Mouse (Mus musculus) kidney, adult 2 months (tissue): Measurements from ENCODE around the gene Ssbp3. TPM values are rescaled to one million over a fixed set of nuclear protein-coding genes. Genes with fewer than 3 reads are reported as not detected.

Source experiments
- DNase-seq: peaks from one replicate; pipeline ENCODE4 v3.0.0; 2021
- H3K27ac ChIP-seq: fragments of 200-500 bp; 2 replicates; pipeline ENCODE4 v1.5.1; 2012; ENCODE audit warnings: low read depth, low read length, control low read depth, inconsistent platforms; ENCODE audit not compliant: insufficient read depth
- H3K27me3 ChIP-seq: fragments of 200-500 bp; replicated peaks from 2 replicates; pipeline ENCODE4 v1.6.1; 2012; ENCODE audit warnings: mild to moderate bottlenecking, moderate library complexity, low read length, inconsistent platforms; ENCODE audit not compliant: control insufficient read depth, insufficient read depth
- H3K36me3 ChIP-seq: fragments of 200-500 bp; 2 replicates; pipeline ENCODE4 v1.6.1; 2012; ENCODE audit warnings: mild to moderate bottlenecking, moderate library complexity, low read length, inconsistent platforms; ENCODE audit not compliant: control insufficient read depth, insufficient read depth
- H3K4me1 ChIP-seq: fragments of 200-500 bp; 2 replicates; pipeline ENCODE4 v1.6.1; 2011; ENCODE audit warnings: low read length; ENCODE audit not compliant: control insufficient read depth, insufficient read depth
- H3K4me3 ChIP-seq: fragments of 200-500 bp; 2 replicates; pipeline ENCODE4 v1.5.1; 2011; ENCODE audit warnings: mild to moderate bottlenecking, low read depth, low read length, control low read depth; ENCODE audit not compliant: insufficient read depth
- CTCF ChIP-seq: fragments of 200-500 bp; conservative IDR thresholded peaks from 2 replicates; pipeline ENCODE4 v1.5.1; 2011; ENCODE audit warnings: low read depth, mild to moderate bottlenecking, control low read depth, low read length, moderate library complexity, mixed read lengths; ENCODE audit not compliant: insufficient read depth, insufficient read length
- POLR2A ChIP-seq: fragments of 200-500 bp; IDR thresholded peaks from one replicate; pipeline ENCODE4 v1.6.1; 2011; ENCODE audit warnings: low read depth, low read length, control low read depth
- WGBS: fragments of 180-500 bp; shearing (Covaris S2); methylation state at CpG from one replicate; pipeline ENCODE4 v1.1.7; 2018; 5-methylcytosine and 5-hydroxymethylcytosine counted together
- polyA plus RNA-seq: library from polyadenylated mRNA; depleted of rRNA; stranded (reverse); fragments of >200 nt; gene quantifications from 2 replicates; pipeline ENCODE4 v1.2.3, GENCODE M21; 2012

Gene Ssbp3
- polyA plus RNA-seq, 1 experiment: 48.6 TPM

DNA sequence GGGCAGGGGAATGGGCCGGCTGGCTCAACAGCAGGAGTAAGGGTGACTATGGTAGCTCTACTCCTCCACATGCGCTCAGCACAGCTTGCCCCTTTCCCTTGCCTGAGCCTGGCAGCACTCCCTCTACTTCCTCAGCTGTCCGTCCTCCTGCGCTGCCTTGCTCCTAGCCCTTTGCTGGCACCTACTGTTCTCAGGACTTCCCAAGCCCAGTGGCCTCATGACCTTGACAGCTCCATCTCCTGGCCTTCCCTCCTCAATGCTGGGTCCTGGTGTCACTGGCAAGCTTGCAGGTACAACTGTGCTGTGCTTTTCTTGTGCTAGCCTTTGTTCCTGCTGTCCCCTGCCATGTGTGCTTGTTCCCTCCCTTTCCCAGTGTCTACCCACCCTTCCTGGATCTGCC is 172.6 kb downstream of the Ssbp3 start:
- Histone ChIP-seq H3K27me3 (no peaks in the 10 kb centered on the region), H3K4me3 (no peak overlapping the region), H3K4me1 (no peaks in the 10 kb centered on the region; the same call in 1 of the 2 replicates), H3K36me3 (no peaks in the 10 kb centered on the region), H3K27ac (peak overlapping the region; percentile 21)
- no peak for DNase-seq
- WGBS: 83% methylated on average over 4 of the region's 4 CpGs
- TF ChIP-seq POLR2A: no peak

DNA sequence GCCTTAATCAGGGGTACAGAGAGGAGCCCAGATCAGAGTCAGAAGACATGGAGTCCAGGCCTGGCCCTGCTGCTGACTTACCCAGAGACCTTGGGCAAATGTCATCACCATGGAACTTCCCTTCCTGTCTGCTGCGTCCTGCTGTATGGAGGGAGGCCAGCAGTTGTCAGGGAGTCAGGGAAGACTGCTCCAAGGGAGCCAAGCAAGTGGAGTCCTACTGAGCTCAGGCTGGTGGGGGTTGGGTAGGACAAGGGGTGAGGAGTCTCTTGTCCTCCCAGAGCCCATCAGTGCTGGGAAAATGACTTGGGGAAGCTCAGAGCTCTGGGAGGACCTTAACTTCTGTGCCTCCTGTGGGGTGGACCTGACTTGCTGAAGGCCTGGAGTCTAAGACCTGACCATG is 173.8 kb downstream of the Ssbp3 start:
- Histone ChIP-seq H3K27ac (peak overlapping the region; percentile 46), H3K4me1 (no peaks in the 10 kb centered on the region; the same call in 1 of the 2 replicates), H3K4me3 (no peak overlapping the region), H3K27me3 (no peaks in the 10 kb centered on the region), H3K36me3 (no peaks in the 10 kb centered on the region)
- TF ChIP-seq POLR2A: no peak
- TF ChIP-seq CTCF: no peak
- 31% methylated on average over 1 of the region's 1 CpGs for WGBS
- peak; percentile 29 for DNase-seq

DNA sequence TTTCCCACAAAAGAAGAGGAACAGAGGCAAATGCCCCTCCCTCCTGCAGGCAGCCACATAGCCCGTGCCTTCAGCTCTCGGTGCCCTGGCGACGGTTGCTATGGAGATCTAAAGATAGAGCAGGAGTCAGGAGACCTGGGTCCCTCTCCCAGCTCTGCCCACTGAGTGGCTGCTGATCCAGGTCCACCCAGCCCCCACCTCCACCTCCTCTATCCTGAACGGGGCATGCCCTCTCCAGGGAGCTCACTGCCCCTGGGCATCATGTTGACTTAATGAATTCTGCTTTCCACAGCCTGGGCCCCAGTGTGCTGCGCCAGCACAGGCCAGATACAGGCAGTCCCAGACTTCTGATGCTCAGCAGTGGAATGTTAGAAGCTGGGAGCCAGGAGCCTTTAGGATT is 174.4 kb downstream of the Ssbp3 start:
- Histone ChIP-seq H3K36me3 (no peaks in the 10 kb centered on the region), H3K4me3 (no peak overlapping the region), H3K27me3 (no peaks in the 10 kb centered on the region), H3K27ac (peak overlapping the region; percentile 46), H3K4me1 (no peaks in the 10 kb centered on the region; the same call in 1 of the 2 replicates)
- TF ChIP-seq CTCF (no peak), POLR2A (no peak)
- WGBS: 45% methylated on average over 6 of the region's 6 CpGs
- DNase-seq: peak; percentile 88

DNA sequence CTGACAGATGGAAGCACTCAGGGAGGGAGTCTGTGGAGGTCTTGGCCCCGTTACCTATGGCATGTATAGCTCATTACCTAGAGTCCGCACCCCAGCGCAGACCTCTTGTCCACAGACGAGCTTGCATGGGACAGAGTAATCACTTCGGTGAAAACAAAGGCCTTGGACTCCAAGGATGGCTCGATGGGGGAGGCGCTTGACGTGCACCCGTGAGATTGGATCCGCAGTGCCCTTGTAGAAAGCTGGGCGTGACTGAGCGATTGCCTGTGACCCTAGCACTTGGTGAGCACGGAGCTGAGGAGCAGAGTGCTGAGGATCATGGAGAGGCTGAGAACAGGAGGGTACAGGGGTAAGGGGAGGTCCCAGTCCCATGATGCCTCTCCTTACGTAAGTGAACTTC is 181.2 kb downstream of the Ssbp3 start:
- TF ChIP-seq CTCF: no peak
- TF ChIP-seq POLR2A: no peak
- H3K36me3 ChIP-seq: no peaks in the 10 kb centered on the region
- no peak for DNase-seq

DNA sequence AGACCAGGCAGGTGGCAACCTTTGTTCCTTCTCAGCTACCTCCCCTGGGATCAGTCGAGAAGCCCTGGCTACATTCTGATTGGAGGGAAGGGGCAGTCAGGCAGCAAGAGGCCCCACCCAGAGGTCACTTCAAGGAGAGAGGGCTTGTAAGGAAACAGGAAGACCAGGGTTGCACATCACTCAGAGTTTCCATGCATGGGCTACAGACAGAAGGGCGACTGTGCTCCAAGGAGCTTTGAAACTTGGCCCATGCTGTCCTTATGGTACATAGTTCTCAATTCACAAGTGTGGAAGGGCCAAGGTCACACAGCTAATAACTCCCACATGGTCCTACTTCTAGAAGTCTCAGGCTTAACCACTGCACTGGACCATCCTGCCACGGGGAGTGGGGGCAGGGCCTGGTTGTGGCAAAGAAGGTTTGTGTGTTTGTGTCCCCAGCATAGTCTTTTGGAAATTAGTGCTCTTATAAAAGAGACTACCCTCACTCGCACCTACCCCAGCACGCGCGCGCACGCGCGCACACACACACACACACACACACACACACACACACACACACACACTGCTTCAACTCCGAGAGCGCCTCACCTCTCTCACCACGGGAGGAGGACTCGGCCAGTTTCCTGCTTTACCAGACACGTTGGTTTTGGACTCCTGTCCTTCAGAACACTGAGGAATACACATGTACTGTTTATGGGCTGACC is 184.1 kb downstream of the Ssbp3 start:
- WGBS: 77% methylated on average over 16 of the region's 16 CpGs
- peak; percentile 29 for DNase-seq

More for the DNA sequence above, 181.2 kb downstream of the Ssbp3 start:
- no peak overlapping the region for H3K27ac ChIP-seq
- no peaks in the 10 kb centered on the region for H3K27me3 ChIP-seq
- H3K4me3 ChIP-seq: no peak overlapping the region
- WGBS: 84% methylated on average over 14 of the region's 14 CpGs
- no peaks in the 10 kb centered on the region for H3K4me1 ChIP-seq

DNA sequence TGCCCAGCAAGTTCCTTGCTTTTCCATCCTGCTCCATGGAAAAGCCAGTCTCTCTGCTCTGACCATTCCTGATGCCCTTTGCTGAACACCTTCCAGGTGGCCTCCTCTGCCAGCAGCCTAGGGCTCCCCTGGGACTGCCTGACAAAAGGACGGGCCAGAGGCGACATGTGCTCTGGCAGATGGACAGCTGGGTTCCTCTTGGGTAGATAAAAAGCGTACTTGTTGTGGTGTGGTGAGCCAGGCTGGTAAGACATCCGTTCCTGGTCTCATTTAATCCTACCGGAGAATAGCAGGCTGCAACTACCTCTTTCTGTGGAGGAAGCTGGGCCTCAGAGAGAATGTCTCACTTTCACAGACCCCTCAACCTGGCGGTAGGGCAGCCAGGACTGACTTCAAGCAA is 185.5 kb downstream of the Ssbp3 start:
- 80% methylated on average over 6 of the region's 6 CpGs for WGBS
- Histone ChIP-seq H3K27me3 (no peaks in the 10 kb centered on the region), H3K4me3 (no peak overlapping the region), H3K27ac (no peak overlapping the region), H3K36me3 (no peaks in the 10 kb centered on the region), H3K4me1 (no peaks in the 10 kb centered on the region)
- no peak for DNase-seq
- TF ChIP-seq POLR2A: no peak

More for the DNA sequence above, 184.1 kb downstream of the Ssbp3 start:
- Histone ChIP-seq H3K27me3 (no peaks in the 10 kb centered on the region), H3K36me3 (no peaks in the 10 kb centered on the region), H3K27ac (no peak overlapping the region), H3K4me3 (no peak overlapping the region), H3K4me1 (no peaks in the 10 kb centered on the region)
- TF ChIP-seq POLR2A: no peak
- TF ChIP-seq CTCF: no peak

DNA sequence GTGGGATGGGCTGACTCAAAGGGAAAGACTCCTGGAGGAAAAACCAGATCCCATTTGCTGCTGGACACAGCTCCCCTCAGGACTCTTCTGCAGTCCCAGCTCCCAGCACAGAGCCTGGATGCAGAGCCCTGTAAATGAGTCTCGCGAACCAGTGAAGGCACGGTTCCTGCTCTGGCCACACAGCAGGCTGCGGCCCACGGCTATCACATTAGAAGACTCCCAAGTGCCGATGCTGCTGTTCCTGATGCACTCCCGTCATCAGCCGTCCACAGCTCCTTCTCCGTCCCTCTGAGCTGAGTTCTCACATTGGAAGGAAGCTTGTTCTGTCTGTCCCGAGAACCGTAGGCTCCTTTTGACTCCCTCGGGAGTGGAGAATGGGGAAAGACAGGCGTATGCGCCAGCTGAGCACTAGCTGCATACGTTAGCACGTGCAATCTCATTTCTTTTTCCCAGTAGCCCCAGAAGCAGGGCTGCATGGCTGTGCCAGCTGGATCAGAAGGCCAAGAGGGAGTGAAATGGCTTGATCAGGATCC is 186.4 kb downstream of the Ssbp3 start, which contains the start of gene Cdcp2:
Gene Cdcp2, plus strand, starts transcription at position 51 of the 533 bp plus-strand sequence.
- Histone ChIP-seq H3K27me3 (no peaks in the 10 kb centered on the region), H3K36me3 (no peaks in the 10 kb centered on the region), H3K27ac (no peak within 1 kb of the TSS), H3K4me3 (no peak within 1 kb of the TSS), H3K4me1 (no peaks in the 10 kb centered on the region)
- TF ChIP-seq CTCF: no peak
- no peak for TF ChIP-seq POLR2A
- no peak for DNase-seq
- 89% methylated on average over 16 of the region's 16 CpGs for WGBS

DNA sequence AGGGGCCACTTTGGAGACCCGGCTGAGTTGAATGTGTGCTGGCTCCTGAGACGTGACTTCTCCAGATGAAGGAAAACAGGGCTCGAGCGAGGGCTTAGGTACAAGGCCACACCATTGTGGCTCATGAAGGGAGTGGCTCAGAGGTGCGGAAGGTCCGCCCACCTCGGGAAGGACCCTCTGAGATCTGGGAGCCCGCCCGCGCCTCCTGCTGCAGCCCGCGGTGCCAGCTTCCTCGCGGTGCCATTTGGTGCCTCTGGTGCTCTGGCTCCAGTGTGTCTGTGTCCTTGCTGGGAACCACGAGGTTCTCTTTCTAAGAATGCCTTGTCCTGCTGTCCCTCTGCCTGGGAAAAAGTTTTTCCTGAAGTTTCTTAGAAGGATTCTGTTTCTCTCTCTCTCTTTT is 187.4 kb downstream of the Ssbp3 start:
- Histone ChIP-seq H3K27me3 (no peaks in the 10 kb centered on the region), H3K36me3 (no peaks in the 10 kb centered on the region), H3K4me3 (no peak overlapping the region), H3K4me1 (no peaks in the 10 kb centered on the region), H3K27ac (no peak overlapping the region)
- 47% methylated on average over 15 of the region's 15 CpGs for WGBS
- TF ChIP-seq POLR2A (no peak), CTCF (no peak)
- no peak for DNase-seq
